Mouse (Mus musculus) midbrain, postnatal 0 days (tissue): Measurements from ENCODE around the gene Arhgef19. TPM values are rescaled to one million over a fixed set of nuclear protein-coding genes. Genes with fewer than 3 reads are reported as not detected.

Source experiments
- ATAC-seq: fragments of 200-750 bp; cut with Nextera tagmentation; 2 replicates; pipeline ENCODE4 v1.8.0; 2017; ENCODE audit warnings: moderate number of reproducible peaks, mild to moderate bottlenecking, moderate TSS enrichment, moderate library complexity; ENCODE audit not compliant: low FRiP score
- DNase-seq: peaks from one replicate; pipeline ENCODE4 v3.0.0-alpha.2; 2015; ENCODE audit warnings: low spot score
- H3K27ac ChIP-seq: fragments of 300-500 bp; sonication (generic); 2 replicates; pipeline ENCODE4 v1.5.1; 2014; ENCODE audit warnings: low read depth, mild to moderate bottlenecking, low read length, mixed read lengths
- H3K27me3 ChIP-seq: fragments of 300-500 bp; sonication (generic); 2 replicates; pipeline ENCODE4 v1.6.1; 2014; ENCODE audit warnings: low read length, control low read depth, mixed read lengths; ENCODE audit not compliant: insufficient read depth
- H3K36me3 ChIP-seq: fragments of 300-500 bp; sonication (generic); 2 replicates; pipeline ENCODE4 v1.6.1; 2014; ENCODE audit warnings: low read length, control low read depth, mixed read lengths; ENCODE audit not compliant: insufficient read depth
- H3K4me1 ChIP-seq: fragments of 300-500 bp; sonication (generic); 2 replicates; pipeline ENCODE4 v1.6.1; 2014; ENCODE audit warnings: mild to moderate bottlenecking, control low read depth, antibody characterized with exemption, low read length, mixed read lengths; ENCODE audit not compliant: insufficient read depth
- H3K4me2 ChIP-seq: fragments of 300-500 bp; sonication (generic); 2 replicates; pipeline ENCODE4 v1.6.1; 2014; ENCODE audit warnings: low read depth, mild to moderate bottlenecking, low read length, mixed read lengths; ENCODE audit not compliant: poor library complexity, severe bottlenecking
- H3K4me3 ChIP-seq: fragments of 300-500 bp; sonication (generic); 2 replicates; pipeline ENCODE4 v1.5.1; 2014; ENCODE audit warnings: low read depth, mild to moderate bottlenecking, low read length, moderate library complexity
- H3K9ac ChIP-seq: fragments of 300-500 bp; sonication (generic); replicated peaks from 2 replicates; pipeline ENCODE4 v1.6.1; 2014; ENCODE audit warnings: mild to moderate bottlenecking, low read length, moderate library complexity, mixed read lengths; ENCODE audit not compliant: poor library complexity, severe bottlenecking
- H3K9me3 ChIP-seq: fragments of 300-500 bp; sonication (generic); 2 replicates; pipeline ENCODE4 v1.6.1; 2016; ENCODE audit warnings: low read length, control low read depth
- CTCF ChIP-seq: IDR thresholded peaks from 2 replicates; pipeline ENCODE4 v1.5.1; 2016; ENCODE audit warnings: antibody characterized with exemption, mild to moderate bottlenecking
- WGBS: fragments of 180-500 bp; shearing (Covaris S2); extraction: QIAGEN DNeasy Blood & Tissue Kit; methylation state at CpG from one replicate; pipeline ENCODE4 v1.1.7; 2014; 5-methylcytosine and 5-hydroxymethylcytosine counted together
- polyA plus RNA-seq: library from polyadenylated mRNA; unstranded; fragments of >200 nt; fragmentation: Nextera tagmentation; extraction: Ambion mirVana; gene quantifications from 2 replicates; pipeline ENCODE4 v1.2.1, GENCODE M21; 2015
- total RNA-seq: library from RNA; depleted of rRNA; stranded (reverse); fragments of >200 nt; gene quantifications from 2 replicates; pipeline ENCODE4 v1.2.3, GENCODE M21; 2014

Gene Arhgef19
- total and polyA plus RNA-seq, 2 experiments from 2014 or later: 1.3 TPM

- H3K4me2 ChIP-seq: no peak overlapping the region
- ATAC-seq (no peak), DNase-seq (no peak)
- WGBS: 81% methylated on average over 3 of the region's 3 CpGs
- H3K4me3 ChIP-seq: no peak overlapping the region
- 0 out of 2 replicates have a peak, but pooled peaks cover 5% of the 10 kb centered on the region for H3K4me1 ChIP-seq
- H3K9ac ChIP-seq: no peak overlapping the region
- no peak overlapping the region for H3K27ac ChIP-seq
- no peak for TF ChIP-seq CTCF
- no peaks in the 10 kb centered on the region for H3K9me3 ChIP-seq
- H3K27me3 ChIP-seq: no peaks in the 10 kb centered on the region
- H3K36me3 ChIP-seq: no peaks in the 10 kb centered on the region
Measured at GRCm38 (mm10) chr4:141284486-141284885, 45.2 kb downstream of the Arhgef19 start.

GRCm38 (mm10) chr4:141285128-141285527 is 45.8 kb downstream of the Arhgef19 start:
- Histone ChIP-seq H3K9me3 (no peaks in the 10 kb centered on the region), H3K4me3 (no peak overlapping the region), H3K27ac (no peak overlapping the region), H3K36me3 (no peaks in the 10 kb centered on the region), H3K4me1 (0 out of 2 replicates have a peak, but pooled peaks cover 5% of the 10 kb centered on the region), H3K9ac (no peak overlapping the region), H3K4me2 (no peak overlapping the region), H3K27me3 (no peaks in the 10 kb centered on the region)
- DNase-seq: no peak
- no peak for ATAC-seq
- 21% methylated on average over 8 of the region's 8 CpGs for WGBS
- TF ChIP-seq CTCF: no peak

- no peak overlapping the region for H3K4me2 ChIP-seq
- H3K4me1 ChIP-seq: 0 out of 2 replicates have a peak, but pooled peaks cover 11% of the 10 kb centered on the region
- DNase-seq: no peak
- H3K9me3 ChIP-seq: no peaks in the 10 kb centered on the region
- no peak for TF ChIP-seq CTCF
- H3K36me3 ChIP-seq: no peaks in the 10 kb centered on the region
- no peak overlapping the region for H3K9ac ChIP-seq
- H3K4me3 ChIP-seq: no peak overlapping the region
- WGBS: 20% methylated on average over 20 of the region's 20 CpGs
- no peak for ATAC-seq
- H3K27ac ChIP-seq: no peak overlapping the region
- H3K27me3 ChIP-seq: no peaks in the 10 kb centered on the region
Measured at GRCm38 (mm10) chr4:141286860-141287517, 47.7 kb downstream of the Arhgef19 start.

GRCm38 (mm10) chr4:141287518-141288004 is 48.3 kb downstream of the Arhgef19 start:
- no peak for TF ChIP-seq CTCF
- Histone ChIP-seq H3K27me3 (no peaks in the 10 kb centered on the region), H3K4me1 (0 out of 2 replicates have a peak, but pooled peaks cover 11% of the 10 kb centered on the region), H3K27ac (no peak overlapping the region), H3K4me2 (no peak overlapping the region), H3K36me3 (no peaks in the 10 kb centered on the region), H3K9me3 (no peaks in the 10 kb centered on the region), H3K9ac (no peak overlapping the region), H3K4me3 (no peak overlapping the region)
- ATAC-seq (no peak), DNase-seq (no peak)
- WGBS: 18% methylated on average over 15 of the region's 15 CpGs

GRCm38 (mm10) chr4:141288152-141288551 is 48.9 kb downstream of the Arhgef19 start:
- no peak overlapping the region for H3K4me3 ChIP-seq
- H3K4me2 ChIP-seq: no peak overlapping the region
- H3K27ac ChIP-seq: no peak overlapping the region
- H3K9me3 ChIP-seq: no peaks in the 10 kb centered on the region
- no peak overlapping the region for H3K9ac ChIP-seq
- ATAC-seq: no peak
- no peak for TF ChIP-seq CTCF
- H3K4me1 ChIP-seq: 0 out of 2 replicates have a peak, but pooled peaks cover 11% of the 10 kb centered on the region
- H3K36me3 ChIP-seq: no peaks in the 10 kb centered on the region
- 47% methylated on average over 8 of the region's 8 CpGs for WGBS
- H3K27me3 ChIP-seq: 0 out of 2 replicates have a peak, but pooled peaks cover 5% of the 10 kb centered on the region
- no peak for DNase-seq

- no peak for ATAC-seq
- peak overlapping the region; percentile 48 for H3K9ac ChIP-seq
- 3% methylated on average over 45 of the region's 47 CpGs for WGBS
- no peaks in the 10 kb centered on the region for H3K36me3 ChIP-seq
- DNase-seq: no peak
- 0 out of 2 replicates have a peak, but pooled peaks cover 5% of the 10 kb centered on the region for H3K27me3 ChIP-seq
- peak overlapping the region; percentile 35 for H3K4me3 ChIP-seq
- no peaks in the 10 kb centered on the region for H3K9me3 ChIP-seq
- H3K27ac ChIP-seq: no peak overlapping the region
- H3K4me2 ChIP-seq: peak overlapping the region; percentile 81
- no peak for TF ChIP-seq CTCF
- H3K4me1 ChIP-seq: 0 out of 2 replicates have a peak, but pooled peaks cover 9% of the 10 kb centered on the region
Measured at GRCm38 (mm10) chr4:141291571-141292375, 52.5 kb downstream of the Arhgef19 start.
